Mouse (Mus musculus): ENCODE measurements around the gene Serpina1d. TPM values are rescaled to one million over a fixed set of nuclear protein-coding genes. Genes with fewer than 3 reads are reported as not detected.
A peak's percentile ranks its signal among the peaks of the same experiment; 100 is the strongest.
"Not testable (repeated sequence)": the region's sequence is repeated elsewhere in the genome, so short reads cannot be mapped to it uniquely, and the experiment has no call there.

Serpina1d gene
- polyA plus RNA-seq (2012; rRNA removed) (173 and 195 TPM in 2 replicates), polyA plus RNA-seq (2014; fragmentation: Nextera tagmentation; extraction: Ambion mirVana) (217 and 229 TPM in 2 replicates)

GRCm38 (mm10) chr12:103773246-103773851, at the start of gene Serpina1d:
Gene Serpina1d, minus strand, starts transcription at chr12:103773592.
- H3K4me3 ChIP-seq (ENCODE audit: insufficient read depth in 1 of 2, low read depth in 2 of 2, low read length in 2 of 2), result peak within 1 kb of the TSS in 1 of 2 experiments; percentile 27; a peak in 2 of 4 replicates
- H3K36me3 ChIP-seq (replicated peaks; ENCODE audit: control insufficient read depth, insufficient read depth, low read depth); H3K27ac ChIP-seq; H3K4me1 ChIP-seq (replicated peaks; ENCODE audit: control insufficient read depth in 2 of 2, insufficient read depth in 2 of 2, low read length in 1 of 2); H3K9me3 ChIP-seq (ENCODE audit: control insufficient read depth, low read length); H3K9ac ChIP-seq (replicated peaks); H3K27me3 ChIP-seq (ENCODE audit: control insufficient read depth, insufficient read depth, low read length); ATAC-seq (ENCODE audit: insufficient read depth); DNase-seq (ENCODE audit: low read depth in 3 of 3, low spot score in 3 of 3): not testable (repeated sequence)
- peak within 1 kb of the TSS; percentile 18; the same call in 1 of the 2 replicates for H3K4me2 ChIP-seq (ENCODE audit: low read depth)
- WGBS (ENCODE audit: insufficient replicate concordance), result 58% methylated on average over 6 of the region's 6 CpGs

GRCm38 (mm10) chr12:103770597-103770996, 2.8 kb downstream of the Serpina1d start:
- H3K27ac ChIP-seq, result not testable (repeated sequence)

DNA sequence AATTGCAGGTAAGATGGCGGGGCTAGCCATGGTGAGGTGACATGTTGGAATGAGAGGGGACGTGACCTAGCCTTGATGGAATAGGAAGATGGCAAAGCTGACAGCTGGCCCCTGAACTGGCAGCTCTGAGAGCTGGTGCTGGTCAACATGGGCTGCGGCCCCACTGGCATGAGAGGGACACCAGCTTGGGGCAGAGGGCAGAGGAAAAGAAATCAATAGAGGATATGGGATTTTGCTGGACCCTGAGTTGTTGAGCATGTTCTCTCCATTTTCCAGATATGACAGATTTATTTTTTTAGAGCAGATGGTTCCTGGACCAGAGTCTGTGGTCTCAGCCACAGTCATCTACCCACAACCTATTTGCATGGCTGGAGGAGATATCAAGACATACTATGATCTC, 10.3 kb downstream of the Serpina1d start:
- H3K4me2 ChIP-seq (ENCODE audit: low read depth); DNase-seq (ENCODE audit: low read depth in 3 of 3, low spot score in 3 of 3); H3K36me3 ChIP-seq (replicated peaks; ENCODE audit: control insufficient read depth, insufficient read depth, low read depth); ATAC-seq (ENCODE audit: insufficient read depth); H3K27me3 ChIP-seq (ENCODE audit: control insufficient read depth, insufficient read depth, low read length); H3K4me1 ChIP-seq (replicated peaks; ENCODE audit: control insufficient read depth in 2 of 2, insufficient read depth in 2 of 2, low read length in 1 of 2); H3K9ac ChIP-seq (replicated peaks); H3K4me3 ChIP-seq (ENCODE audit: insufficient read depth in 1 of 2, low read depth in 2 of 2, low read length in 2 of 2); H3K27ac ChIP-seq; H3K9me3 ChIP-seq (ENCODE audit: control insufficient read depth, low read length): not testable (repeated sequence)
- WGBS (ENCODE audit: insufficient replicate concordance), result 50% methylated on average over 3 of the region's 3 CpGs

More at GRCm38 (mm10) chr12:103770597-103770996, 2.8 kb downstream of the Serpina1d start:
- DNase-seq (ENCODE audit: low read depth in 3 of 3, low spot score in 3 of 3); H3K4me2 ChIP-seq (ENCODE audit: low read depth); H3K9me3 ChIP-seq (ENCODE audit: control insufficient read depth, low read length); ATAC-seq (ENCODE audit: insufficient read depth); H3K36me3 ChIP-seq (replicated peaks; ENCODE audit: control insufficient read depth, insufficient read depth, low read depth); H3K9ac ChIP-seq (replicated peaks); H3K4me3 ChIP-seq (ENCODE audit: insufficient read depth in 1 of 2, low read depth in 2 of 2, low read length in 2 of 2); H3K27me3 ChIP-seq (ENCODE audit: control insufficient read depth, insufficient read depth, low read length); H3K4me1 ChIP-seq (replicated peaks; ENCODE audit: control insufficient read depth in 2 of 2, insufficient read depth in 2 of 2, low read length in 1 of 2): not testable (repeated sequence)
- WGBS (ENCODE audit: insufficient replicate concordance), result 25% methylated on average over 1 of the region's 1 CpGs

DNA sequence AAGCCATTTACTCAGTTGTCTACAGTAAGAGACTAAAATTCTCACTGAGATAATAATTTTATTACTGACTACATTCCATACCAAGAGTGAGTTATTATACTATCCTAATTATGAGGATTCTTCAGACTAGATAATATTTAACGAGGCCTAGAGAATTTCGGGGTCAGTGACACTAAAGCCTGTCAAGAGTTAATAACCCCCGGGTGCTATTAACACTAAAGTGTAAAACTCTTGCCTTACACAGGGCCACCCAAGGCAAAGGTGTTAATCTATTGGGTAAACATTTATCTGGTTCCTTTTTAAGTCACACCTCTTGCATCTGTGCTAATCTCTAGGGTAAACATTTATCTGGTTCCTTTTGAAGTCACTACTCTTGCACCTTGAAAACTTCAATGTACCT, 13.1 kb downstream of the Serpina1d start:
- not testable (repeated sequence) for H3K4me3 ChIP-seq (ENCODE audit: insufficient read depth in 1 of 2, low read depth in 2 of 2, low read length in 2 of 2); H3K9ac ChIP-seq (replicated peaks); H3K27me3 ChIP-seq (ENCODE audit: control insufficient read depth, insufficient read depth, low read length); ATAC-seq (ENCODE audit: insufficient read depth); H3K9me3 ChIP-seq (ENCODE audit: control insufficient read depth, low read length); H3K4me2 ChIP-seq (ENCODE audit: low read depth); H3K27ac ChIP-seq; H3K4me1 ChIP-seq (replicated peaks; ENCODE audit: control insufficient read depth in 2 of 2, insufficient read depth in 2 of 2, low read length in 1 of 2); DNase-seq (ENCODE audit: low read depth in 3 of 3, low spot score in 3 of 3); H3K36me3 ChIP-seq (replicated peaks; ENCODE audit: control insufficient read depth, insufficient read depth, low read depth)
- 61% methylated on average over 3 of the region's 3 CpGs for WGBS (ENCODE audit: insufficient replicate concordance)

GRCm38 (mm10) chr12:103745957-103746356, 27.4 kb downstream of the Serpina1d start:
- not testable (repeated sequence) for H3K9me3 ChIP-seq (ENCODE audit: control insufficient read depth, low read length); H3K4me1 ChIP-seq (replicated peaks; ENCODE audit: control insufficient read depth in 2 of 2, insufficient read depth in 2 of 2, low read length in 1 of 2); H3K27ac ChIP-seq; H3K27me3 ChIP-seq (ENCODE audit: control insufficient read depth, insufficient read depth, low read length); H3K9ac ChIP-seq (replicated peaks); ATAC-seq (ENCODE audit: insufficient read depth); H3K36me3 ChIP-seq (replicated peaks; ENCODE audit: control insufficient read depth, insufficient read depth, low read depth); H3K4me2 ChIP-seq (ENCODE audit: low read depth); DNase-seq (ENCODE audit: low read depth in 3 of 3, low spot score in 3 of 3); H3K4me3 ChIP-seq (ENCODE audit: insufficient read depth in 1 of 2, low read depth in 2 of 2, low read length in 2 of 2)
- 63% methylated on average over 5 of the region's 5 CpGs for WGBS (ENCODE audit: insufficient replicate concordance)

DNA sequence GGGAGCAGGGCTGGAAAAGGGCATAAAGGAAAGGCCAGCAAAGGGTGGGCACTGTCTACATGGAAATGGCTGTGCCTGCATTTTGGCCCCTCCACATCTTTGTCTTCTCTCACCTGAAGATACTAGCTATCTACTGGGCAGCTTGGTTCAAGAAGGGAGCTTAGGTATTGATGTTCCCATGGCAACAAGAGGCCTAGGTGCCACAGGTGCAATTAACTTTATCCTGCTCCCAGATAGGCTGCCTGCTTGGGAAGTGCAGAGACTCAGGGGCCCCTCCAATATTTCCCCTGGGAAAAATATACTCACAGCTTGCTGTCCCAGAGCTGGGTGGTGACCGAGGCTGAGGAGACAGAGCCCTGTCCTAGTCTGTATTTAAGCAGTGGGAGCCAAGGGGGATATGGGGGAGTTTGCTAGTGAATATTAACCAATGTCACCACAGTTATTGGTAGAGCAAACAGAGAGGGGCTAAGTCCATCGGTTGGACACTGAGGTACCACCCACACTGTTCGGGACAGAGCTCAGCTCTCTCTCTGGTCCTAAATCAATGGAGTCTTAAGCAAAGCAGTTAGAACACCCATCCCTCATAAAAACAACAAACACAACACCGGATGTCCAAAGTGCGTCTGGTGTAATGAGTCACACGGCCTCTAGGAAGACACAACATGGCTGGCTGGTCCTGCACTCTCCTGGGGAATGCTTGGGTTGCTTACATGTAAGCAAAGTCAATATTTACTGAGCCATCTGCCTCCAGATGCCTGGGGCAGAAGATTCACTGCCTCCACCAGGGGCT, 35.4 kb downstream of the Serpina1d start:
- H3K27me3 ChIP-seq (ENCODE audit: control insufficient read depth, insufficient read depth, low read length); H3K27ac ChIP-seq; H3K4me1 ChIP-seq (replicated peaks; ENCODE audit: control insufficient read depth in 2 of 2, insufficient read depth in 2 of 2, low read length in 1 of 2); H3K9ac ChIP-seq (replicated peaks); H3K9me3 ChIP-seq (ENCODE audit: control insufficient read depth, low read length); H3K36me3 ChIP-seq (replicated peaks; ENCODE audit: control insufficient read depth, insufficient read depth, low read depth): not testable (repeated sequence)
- ATAC-seq (ENCODE audit: insufficient read depth), result peak; percentile 62
- peak in 1 of 3 experiments; percentile 0 for DNase-seq (ENCODE audit: low read depth in 3 of 3, low spot score in 3 of 3)
- WGBS (ENCODE audit: insufficient replicate concordance), result 59% methylated on average over 5 of the region's 6 CpGs
- Histone ChIP-seq H3K4me2 (ENCODE audit: low read depth) (peak overlapping the region; percentile 33; the same call in 1 of the 2 replicates), H3K4me3 (ENCODE audit: insufficient read depth in 1 of 2, low read depth in 2 of 2, low read length in 2 of 2) (peak overlapping the region; percentile 34 to 58)

DNA sequence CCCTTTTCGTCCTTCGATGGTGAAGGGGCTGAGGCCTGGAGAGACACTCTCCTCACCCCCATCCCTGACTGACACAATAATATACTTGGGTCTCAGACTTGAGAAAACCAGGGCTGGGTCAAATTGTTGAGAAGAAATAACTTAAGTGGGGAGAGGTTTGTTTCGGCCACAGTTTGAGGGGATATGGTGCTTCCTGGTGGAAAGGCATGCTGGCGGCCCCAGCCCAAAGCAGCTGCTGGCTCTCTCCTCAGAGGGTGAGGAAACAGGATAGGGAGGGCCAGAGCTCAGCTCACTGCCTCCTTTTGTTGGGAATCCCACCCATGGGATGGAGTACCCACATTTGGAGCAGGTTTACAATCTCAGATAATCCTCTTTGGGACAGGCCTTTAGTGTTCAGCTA, 37.8 kb downstream of the Serpina1d start:
- not testable (repeated sequence) for H3K27ac ChIP-seq; H3K36me3 ChIP-seq (replicated peaks; ENCODE audit: control insufficient read depth, insufficient read depth, low read depth); H3K9ac ChIP-seq (replicated peaks); H3K4me3 ChIP-seq (ENCODE audit: insufficient read depth in 1 of 2, low read depth in 2 of 2, low read length in 2 of 2); ATAC-seq (ENCODE audit: insufficient read depth); H3K9me3 ChIP-seq (ENCODE audit: control insufficient read depth, low read length); DNase-seq (ENCODE audit: low read depth in 3 of 3, low spot score in 3 of 3); H3K4me1 ChIP-seq (replicated peaks; ENCODE audit: control insufficient read depth in 2 of 2, insufficient read depth in 2 of 2, low read length in 1 of 2); H3K27me3 ChIP-seq (ENCODE audit: control insufficient read depth, insufficient read depth, low read length)
- WGBS (ENCODE audit: insufficient replicate concordance), result 57% methylated on average over 4 of the region's 4 CpGs
- peak overlapping the region; percentile 24 for H3K4me2 ChIP-seq (ENCODE audit: low read depth)

- H3K9me3 ChIP-seq (ENCODE audit: control insufficient read depth, low read length); DNase-seq (ENCODE audit: low read depth in 3 of 3, low spot score in 3 of 3); H3K4me3 ChIP-seq (ENCODE audit: insufficient read depth in 1 of 2, low read depth in 2 of 2, low read length in 2 of 2); H3K4me1 ChIP-seq (replicated peaks; ENCODE audit: control insufficient read depth in 2 of 2, insufficient read depth in 2 of 2, low read length in 1 of 2); H3K9ac ChIP-seq (replicated peaks); ATAC-seq (ENCODE audit: insufficient read depth); H3K27me3 ChIP-seq (ENCODE audit: control insufficient read depth, insufficient read depth, low read length); H3K36me3 ChIP-seq (replicated peaks; ENCODE audit: control insufficient read depth, insufficient read depth, low read depth); H3K27ac ChIP-seq: not testable (repeated sequence)
- H3K4me2 ChIP-seq (ENCODE audit: low read depth), result peak overlapping the region; percentile 24; the same call in 1 of the 2 replicates
- WGBS (ENCODE audit: insufficient replicate concordance), result 59% methylated on average over 4 of the region's 4 CpGs
Measured at GRCm38 (mm10) chr12:103735101-103735500, 38.3 kb downstream of the Serpina1d start.

Measured in liver, embryonic 14.5 days (tissue).